Mouse (Mus musculus) activated CD4-positive, CD25-positive, alpha-beta regulatory T cell, adult 9 weeks (primary cell): ENCODE data around the gene Nme4. TPM values are rescaled to one million over a fixed set of nuclear protein-coding genes. Genes with fewer than 3 reads are reported as not detected.

Experiments
- polyA plus RNA-seq: library from polyadenylated mRNA; unstranded; fragments of 100-300 nt; shearing (Covaris generic); gene quantifications from one replicate; pipeline ENCODE4 v1.2.1, GENCODE M21; 2017

Gene Nme4
- 0.89 TPM for polyA plus RNA-seq

DNA sequence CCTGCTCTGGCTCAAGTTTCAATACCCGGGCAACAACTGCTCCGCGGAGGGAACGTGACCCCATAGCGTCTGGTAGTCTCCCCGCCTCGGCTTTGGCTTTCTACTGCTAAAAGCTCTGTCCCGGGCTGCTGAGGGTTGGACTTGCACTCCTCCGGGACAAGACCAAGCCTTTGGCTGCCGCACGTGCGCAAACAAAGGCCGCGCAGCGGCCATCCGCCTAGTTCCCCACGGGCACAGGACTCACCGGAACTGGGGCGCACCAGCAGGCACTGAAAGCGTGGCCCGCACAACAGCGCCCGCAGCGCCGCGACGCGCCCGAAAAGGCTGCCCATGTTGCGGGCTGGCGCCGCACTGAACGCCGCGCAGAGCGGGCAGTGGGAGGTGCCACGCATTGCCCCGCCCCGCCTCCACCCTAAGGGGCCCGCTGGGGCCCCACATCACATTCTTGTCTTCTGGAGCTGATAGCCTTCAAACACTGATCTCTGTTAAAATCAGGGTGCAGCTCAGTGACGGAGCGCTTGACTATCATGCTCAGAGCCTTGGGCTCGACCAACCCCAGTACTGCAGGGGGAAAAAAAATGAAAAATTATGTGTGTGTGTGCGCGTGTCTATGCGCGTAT, at the start of gene Nme4:
Nme4 (minus strand) TSS at position 482 of the 620 bp plus-strand sequence.

DNA sequence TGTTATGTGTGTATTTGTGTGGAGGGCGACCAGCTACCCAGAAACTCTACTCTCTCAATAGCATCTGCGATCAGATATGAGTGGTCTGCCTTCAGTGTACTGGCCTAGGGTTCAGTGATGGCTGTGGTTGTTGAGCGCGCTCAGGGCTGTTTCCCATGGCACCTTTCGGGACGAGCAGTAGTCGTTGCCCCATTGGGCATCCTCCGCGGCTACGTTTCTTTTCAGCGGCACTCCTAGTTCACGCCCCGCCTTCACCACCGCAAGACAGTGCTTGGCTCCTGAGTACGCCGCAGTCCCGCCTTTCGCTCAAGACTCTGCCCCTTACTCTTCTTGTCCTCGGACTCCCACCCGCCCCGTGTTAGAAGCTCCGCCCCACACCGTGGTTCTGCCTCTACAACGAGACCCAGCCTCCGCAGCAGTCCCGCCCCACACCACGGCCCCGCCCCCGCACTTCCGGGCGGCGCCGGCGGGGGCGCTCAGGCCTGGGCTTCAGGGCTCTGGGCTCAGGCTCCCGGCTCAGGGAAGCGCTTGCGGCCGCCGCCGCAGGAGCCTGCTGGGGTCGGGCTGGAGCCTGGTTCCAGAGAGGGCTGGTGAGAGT, 42.9 kb upstream of the Nme4 start, which contains the start of gene Axin1:
Axin1 (plus strand) TSS at position 450 of the 598 bp plus-strand sequence.

DNA sequence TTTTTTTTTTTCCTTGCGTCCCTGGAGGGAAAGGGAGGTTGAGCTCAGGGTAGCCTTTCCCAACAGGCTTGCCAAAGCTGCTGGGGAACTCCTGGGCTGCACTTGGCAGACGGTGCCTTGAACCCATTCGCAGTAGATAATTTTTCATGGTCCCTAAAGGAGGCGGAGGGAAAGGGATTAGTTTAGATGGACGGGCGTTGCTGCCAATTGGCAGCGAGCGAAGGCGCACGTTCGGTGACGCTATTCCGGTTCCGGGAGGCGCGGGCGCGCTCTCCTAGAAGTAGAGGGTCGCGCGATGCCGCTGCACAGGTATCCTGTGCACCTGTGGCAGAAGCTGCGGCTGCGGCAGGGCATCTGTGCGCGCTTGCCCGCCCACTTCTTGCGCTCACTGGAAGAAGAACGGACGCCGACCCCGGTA, 27.9 kb upstream of the Nme4 start, which contains the start of gene Mrpl28:
Mrpl28 (plus strand) TSS at position 234 of the 418 bp plus-strand sequence.

DNA sequence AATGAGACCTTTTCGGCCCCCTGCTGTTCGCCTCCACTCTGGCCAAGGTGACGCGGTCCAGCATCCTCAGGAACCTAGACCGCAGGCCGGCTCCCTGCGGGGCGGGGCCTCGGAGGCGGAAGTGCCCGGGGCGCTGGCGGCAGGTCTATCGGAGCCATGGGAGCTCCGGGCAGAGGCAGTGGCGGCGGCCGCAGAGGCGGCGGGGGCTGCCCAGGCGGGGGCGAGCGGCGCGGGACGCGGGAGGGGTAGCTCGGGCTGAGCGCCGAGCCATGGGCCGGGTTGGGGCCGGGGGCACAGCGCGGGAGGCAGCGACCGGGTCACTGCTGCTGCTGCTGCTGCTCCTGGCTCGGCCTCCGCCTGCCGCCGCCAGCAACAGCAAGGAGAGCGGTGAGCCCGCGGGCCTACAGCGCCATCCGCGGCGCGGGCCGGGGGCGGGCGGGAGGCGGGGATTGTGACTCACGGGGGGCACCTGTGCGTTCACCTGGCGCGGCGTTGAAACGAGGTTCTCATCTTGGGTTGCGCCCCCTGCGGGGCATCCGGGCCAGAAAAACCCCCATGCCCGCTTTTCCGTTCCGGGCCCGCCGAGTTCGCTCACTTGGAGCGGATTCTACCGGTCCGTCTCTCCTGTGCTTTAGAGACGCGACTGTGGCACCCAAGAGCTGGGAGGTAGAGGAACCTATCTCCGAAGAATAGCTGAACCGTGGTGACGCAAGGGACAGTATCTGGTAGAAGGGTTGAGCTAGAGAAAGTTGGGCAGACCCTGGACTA, 18.0 kb upstream of the Nme4 start, which contains the start of gene Tmem8:
Tmem8 (plus strand) TSS at position 119 of the 768 bp plus-strand sequence.

DNA sequence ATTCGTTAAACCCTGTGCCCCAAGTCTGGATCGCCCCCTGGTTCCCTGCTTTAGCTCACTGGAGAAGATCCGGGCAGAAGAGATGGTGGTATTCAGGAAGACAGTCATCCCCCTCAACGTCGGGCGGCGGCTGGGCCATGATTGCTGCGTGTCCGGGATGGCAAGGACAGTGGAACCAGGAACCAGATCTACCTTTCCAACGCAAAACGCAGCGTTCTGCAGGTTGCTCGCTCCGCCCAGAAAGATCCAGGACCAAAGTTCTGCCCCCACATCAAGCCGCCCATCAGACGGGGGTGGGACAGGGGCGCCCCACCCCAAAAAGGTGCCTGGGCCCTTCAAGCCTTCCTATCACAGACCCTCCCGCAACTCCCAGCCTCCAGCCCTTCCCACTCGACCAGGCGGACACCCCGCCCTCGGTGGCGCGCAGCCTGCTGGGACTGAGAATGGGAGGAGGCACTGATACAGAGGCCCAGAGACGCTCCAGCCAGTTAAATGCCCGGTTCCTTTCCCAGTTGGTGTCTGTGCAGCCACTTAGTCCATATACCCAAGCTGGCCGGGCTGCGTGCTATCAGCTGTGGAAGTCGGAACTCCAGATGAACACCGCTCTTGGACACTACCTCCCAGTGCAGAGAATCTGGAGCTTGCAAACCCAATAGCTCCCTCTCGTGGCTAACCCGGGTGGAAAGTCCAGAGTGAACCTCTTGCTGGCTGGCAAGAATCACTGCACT, 5.3 kb downstream of the Nme4 start, which contains the start of gene Decr2:
Decr2 (minus strand) TSS at position 433 of the 728 bp plus-strand sequence.

DNA sequence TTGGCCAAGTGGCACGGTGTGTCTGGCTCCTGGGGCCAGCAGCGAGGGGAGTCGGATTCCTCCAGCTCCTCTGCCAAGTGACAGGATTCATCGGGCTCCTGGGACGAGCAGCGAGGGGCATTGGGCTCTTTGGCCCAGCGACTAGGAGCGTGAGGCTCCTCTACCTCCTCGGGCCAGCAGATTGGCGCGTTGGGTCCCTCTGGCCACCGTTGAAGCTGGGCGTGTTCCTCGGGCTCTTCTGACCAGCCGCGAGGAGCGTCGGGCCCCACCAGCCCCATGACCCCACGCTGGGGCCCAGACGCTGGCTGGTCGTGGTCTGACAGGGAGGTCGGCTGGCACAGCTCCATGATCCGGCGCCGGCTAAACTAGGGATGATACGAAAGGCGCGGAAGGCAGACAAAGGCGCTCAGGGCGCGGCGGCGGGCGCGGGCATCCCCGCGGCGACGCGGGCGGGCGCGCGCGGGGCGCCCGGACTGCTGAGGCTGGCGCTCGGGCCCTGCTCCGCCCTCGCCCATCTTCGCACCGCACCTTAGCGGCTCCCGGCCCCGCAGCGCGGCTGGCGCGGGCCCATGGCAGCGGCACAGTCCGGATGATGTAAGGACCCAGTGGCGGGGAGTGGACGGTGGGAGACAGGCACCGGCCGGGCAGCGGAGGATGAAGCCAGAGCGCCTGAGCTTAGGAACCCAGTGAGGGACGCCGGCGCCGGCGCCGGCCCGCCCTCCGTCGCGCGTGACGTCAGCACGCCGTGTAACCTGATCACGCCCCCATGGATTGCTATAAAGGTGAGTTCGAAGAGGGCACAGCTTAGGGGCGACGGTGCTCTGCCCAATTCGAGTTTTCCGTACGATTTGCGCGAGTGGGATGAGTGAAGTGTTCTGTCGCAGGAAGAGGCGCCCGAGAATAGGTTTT, 26.3 kb downstream of the Nme4 start, which contains the start of gene Rab11fip3:
Rab11fip3 (minus strand) TSS at position 725 of the 909 bp plus-strand sequence.

Other genes with a start within 250 kb of the Nme4 start
- 7.3 TPM for gene Wdr90, start 234.1 kb downstream of the Nme4 start, polyA plus RNA-seq
- gene Mcrip2, start 226.8 kb downstream of the Nme4 start, polyA plus RNA-seq: 5.7 TPM
- 95.5 TPM for gene Mettl26, start 220.5 kb downstream of the Nme4 start, polyA plus RNA-seq
- gene Wfikkn1, start 214.7 kb downstream of the Nme4 start, polyA plus RNA-seq: 1.0 TPM
- gene Rab40c, start 175.9 kb downstream of the Nme4 start, polyA plus RNA-seq: 5.1 TPM
- 71.1 TPM for gene Pigq, start 150.7 kb downstream of the Nme4 start, polyA plus RNA-seq
- gene Nhlrc4, start 150.6 kb downstream of the Nme4 start, polyA plus RNA-seq: not detected
- gene A930017K11Rik, start 143.0 kb downstream of the Nme4 start, polyA plus RNA-seq: not detected
- gene Capn15, start 109.8 kb downstream of the Nme4 start, polyA plus RNA-seq: 22.0 TPM
- 2.0 TPM for gene Rab11fip3, start 26.0 kb downstream of the Nme4 start, polyA plus RNA-seq
- gene Decr2, start 5.3 kb downstream of the Nme4 start, polyA plus RNA-seq: 37.5 TPM
- gene Tmem8, start 17.7 kb upstream of the Nme4 start, polyA plus RNA-seq: 4.4 TPM
- gene Mrpl28, start 27.9 kb upstream of the Nme4 start, polyA plus RNA-seq: 82.4 TPM
- 7.7 TPM for gene Axin1, start 43.1 kb upstream of the Nme4 start, polyA plus RNA-seq
- gene Pdia2, start 103.5 kb upstream of the Nme4 start, polyA plus RNA-seq: not detected
- gene Rgs11, start 107.3 kb upstream of the Nme4 start, polyA plus RNA-seq: 8.3 TPM
- not detected for gene Arhgdig, start 112.2 kb upstream of the Nme4 start, polyA plus RNA-seq
- 26.4 TPM for gene Fam234a, start 148.6 kb upstream of the Nme4 start, polyA plus RNA-seq
- gene Luc7l, start 157.3 kb upstream of the Nme4 start, polyA plus RNA-seq: 108 TPM